Mouse (Mus musculus) heart, embryonic 12.5 days (tissue): Measurements from ENCODE around the gene Nek11. TPM values are rescaled to one million over a fixed set of nuclear protein-coding genes. Genes with fewer than 3 reads are reported as not detected.
"Not testable (repeated sequence)": the region's sequence is repeated elsewhere in the genome, so short reads cannot be mapped to it uniquely, and the experiment has no call there.

Experiments used
- ATAC-seq: fragments of 200-750 bp; cut with Nextera tagmentation; 2 replicates; pipeline ENCODE4 v1.8.0; 2017; ENCODE audit warnings: moderate TSS enrichment, moderate library complexity; ENCODE audit not compliant: insufficient number of reproducible peaks, low FRiP score
- H3K27ac ChIP-seq: fragments of 300-500 bp; sonication (generic); 2 replicates; pipeline ENCODE4 v1.5.1; 2016; ENCODE audit warnings: mild to moderate bottlenecking, moderate library complexity; ENCODE audit not compliant: poor library complexity, severe bottlenecking
- H3K27me3 ChIP-seq: fragments of 300-500 bp; sonication (generic); replicated peaks from 2 replicates; pipeline ENCODE4 v1.6.1; 2016; ENCODE audit warnings: mild to moderate bottlenecking, moderate library complexity
- H3K36me3 ChIP-seq: fragments of 300-500 bp; sonication (generic); 2 replicates; pipeline ENCODE4 v1.6.1; 2016; ENCODE audit warnings: mild to moderate bottlenecking, moderate library complexity
- H3K4me1 ChIP-seq: fragments of 300-500 bp; sonication (generic); replicated peaks from 2 replicates; pipeline ENCODE4 v1.6.1; 2016; ENCODE audit warnings: mild to moderate bottlenecking
- H3K4me2 ChIP-seq: fragments of 300-500 bp; sonication (generic); 2 replicates; pipeline ENCODE4 v1.6.1; 2016; ENCODE audit warnings: mild to moderate bottlenecking, moderate library complexity
- H3K4me3 ChIP-seq: fragments of 300-500 bp; sonication (generic); 2 replicates; pipeline ENCODE4 v1.5.1; 2016; ENCODE audit warnings: mild to moderate bottlenecking
- H3K9ac ChIP-seq: fragments of 300-500 bp; sonication (generic); 2 replicates; pipeline ENCODE4 v1.6.1; 2016; ENCODE audit warnings: mild to moderate bottlenecking, moderate library complexity
- H3K9me3 ChIP-seq: fragments of 300-500 bp; sonication (generic); replicated peaks from 2 replicates; pipeline ENCODE4 v1.6.1; 2016; ENCODE audit warnings: mild to moderate bottlenecking, moderate library complexity
- WGBS: fragments of 180-500 bp; shearing (Covaris S2); methylation state at CpG from one replicate; pipeline ENCODE4 v1.1.7; 2016; 5-methylcytosine and 5-hydroxymethylcytosine counted together
- polyA plus RNA-seq: library from polyadenylated mRNA; unstranded; fragments of >200 nt; fragmentation: Nextera tagmentation; extraction: Ambion mirVana; gene quantifications from 2 replicates; pipeline ENCODE4 v1.2.1, GENCODE M21; 2016

Gene Nek11
- polyA plus RNA-seq, 1 experiment from 2014 or later: 0.10 TPM

GRCm38 (mm10) chr9:105136404-105136803 lies 258.9 kb downstream of the Nek11 start:
- ATAC-seq: no peak
- H3K27ac ChIP-seq: no peak overlapping the region
- H3K27me3 ChIP-seq: no peaks in the 10 kb centered on the region
- no peaks in the 10 kb centered on the region for H3K36me3 ChIP-seq
- no peak overlapping the region for H3K4me2 ChIP-seq
- peaks cover 3% of the 10 kb centered on the region; the same call in 1 of the 2 replicates for H3K4me1 ChIP-seq
- H3K9me3 ChIP-seq: no peaks in the 10 kb centered on the region
- H3K4me3 ChIP-seq: no peak overlapping the region
- H3K9ac ChIP-seq: no peak overlapping the region
- WGBS: 19% methylated on average over 1 of the region's 1 CpGs

- Histone ChIP-seq H3K9ac (no peak overlapping the region), H3K4me3 (no peak overlapping the region), H3K27me3 (no peaks in the 10 kb centered on the region), H3K27ac (no peak overlapping the region), H3K36me3 (no peaks in the 10 kb centered on the region), H3K4me1 (peaks cover 13% of the 10 kb centered on the region), H3K9me3 (no peaks in the 10 kb centered on the region), H3K4me2 (no peak overlapping the region)
- ATAC-seq: no peak
- 77% methylated on average over 5 of the region's 5 CpGs for WGBS
Measured at GRCm38 (mm10) chr9:105134536-105134935, 260.8 kb downstream of the Nek11 start.

- Histone ChIP-seq H3K27ac (peak overlapping the region; percentile 64; the same call in 1 of the 2 replicates), H3K27me3 (no peaks in the 10 kb centered on the region), H3K36me3 (no peaks in the 10 kb centered on the region), H3K9me3 (no peaks in the 10 kb centered on the region), H3K4me2 (peak overlapping the region; percentile 99), H3K4me3 (peak overlapping the region; percentile 98), H3K4me1 (peaks cover 13% of the 10 kb centered on the region), H3K9ac (peak overlapping the region; percentile 30; the same call in 1 of the 2 replicates)
- ATAC-seq: no peak
- 24% methylated on average over 5 of the region's 5 CpGs for WGBS
Measured at GRCm38 (mm10) chr9:105132002-105132367, 263.3 kb downstream of the Nek11 start.

- peak within 1 kb of the TSS; percentile 99 for H3K4me2 ChIP-seq
- WGBS: under 1% methylated on average over 60 of the region's 60 CpGs
Measured at GRCm38 (mm10) chr9:105131253-105132001, 263.9 kb downstream of the Nek11 start, which contains the start of gene Nudt16. Nudt16 (minus strand) TSS chr9:105131824.

GRCm38 (mm10) chr9:105130331-105130730 lies 265.0 kb downstream of the Nek11 start:
- Histone ChIP-seq H3K4me1 (peaks cover 13% of the 10 kb centered on the region), H3K36me3 (no peaks in the 10 kb centered on the region), H3K27me3 (no peaks in the 10 kb centered on the region), H3K9ac (no peak overlapping the region), H3K27ac (no peak overlapping the region), H3K4me2 (0 out of 2 replicates have a peak overlapping the region, but pooled peaks have one; percentile 99), H3K4me3 (no peak overlapping the region), H3K9me3 (no peaks in the 10 kb centered on the region)
- WGBS: 91% methylated on average over 8 of the region's 8 CpGs
- no peak for ATAC-seq

More at GRCm38 (mm10) chr9:105131253-105132001, 263.9 kb downstream of the Nek11 start, which contains the start of gene Nudt16:
- H3K4me3 ChIP-seq: peak within 1 kb of the TSS; percentile 98
- H3K9me3 ChIP-seq: no peaks in the 10 kb centered on the region
- ATAC-seq: peak; percentile 99
- peaks cover 13% of the 10 kb centered on the region for H3K4me1 ChIP-seq
- no peaks in the 10 kb centered on the region for H3K27me3 ChIP-seq
- H3K36me3 ChIP-seq: no peaks in the 10 kb centered on the region
- H3K9ac ChIP-seq: peak within 1 kb of the TSS; percentile 84
- H3K27ac ChIP-seq: peak within 1 kb of the TSS; percentile 64

- not testable (repeated sequence) for H3K4me2 ChIP-seq, H3K36me3 ChIP-seq, H3K9ac ChIP-seq, H3K27ac ChIP-seq, ATAC-seq, H3K4me1 ChIP-seq, H3K9me3 ChIP-seq, H3K27me3 ChIP-seq, H3K4me3 ChIP-seq
- 59% methylated on average over 3 of the region's 3 CpGs for WGBS
Measured at GRCm38 (mm10) chr9:105125206-105125605, 270.1 kb downstream of the Nek11 start.

Other genes starting within 250 kb of the Nek11 start
- 17.7 and 18.5 TPM in 2 replicates for gene Aste1, start 132 bp downstream of the Nek11 start, polyA plus RNA-seq
- gene Atp2c1, start 131.8 kb upstream of the Nek11 start, polyA plus RNA-seq: 66.3 and 67.7 TPM in 2 replicates
- gene Pik3r4, start 247.5 kb upstream of the Nek11 start, polyA plus RNA-seq: 19.9 and 22.5 TPM in 2 replicates